Mouse (Mus musculus) MEL (cell line): ENCODE data around the gene Sbno2.

Experiments used
- CHD2 ChIP-seq: IDR thresholded peaks from 2 replicates; pipeline ENCODE4 v1.6.1; 2011; ENCODE audit warnings: low read length, improper control_type of control experiment
- CTCF ChIP-seq, 3 experiments: IDR thresholded peaks in 2 of 3; conservative IDR thresholded peaks in 1 of 3; 2 replicates each; pipeline ENCODE4 v1.5.1; 2011 to 2012; ENCODE audit warnings: low read length in 3 of 3, low read depth in 2 of 3, mild to moderate bottlenecking in 2 of 3, improper control_type of control experiment in 1 of 3, inconsistent platforms in 1 of 3, mixed read lengths in 1 of 3, moderate library complexity in 1 of 3; ENCODE audit not compliant: control insufficient read depth in 1 of 3, insufficient read depth in 1 of 3, poor library complexity in 1 of 3, severe bottlenecking in 1 of 3
- POLR2A ChIP-seq, 2 experiments: IDR thresholded peaks; 2 replicates each; pipeline ENCODE4 v1.6.1; 2011 to 2012; ENCODE audit warnings: low read length in 2 of 2, mild to moderate bottlenecking in 2 of 2, control low read depth in 1 of 2, improper control_type of control experiment in 1 of 2, low read depth in 1 of 2, moderate library complexity in 1 of 2; ENCODE audit not compliant: control insufficient read depth in 1 of 2, insufficient read depth in 1 of 2, poor library complexity in 1 of 2
- USF2 ChIP-seq, 2 experiments: IDR thresholded peaks; 2 replicates each; pipeline ENCODE4 v1.6.1; 2011 to 2012; ENCODE audit warnings: improper control_type of control experiment in 2 of 2, low read length in 2 of 2, borderline replicate concordance in 1 of 2, inconsistent platforms in 1 of 2, low read depth in 1 of 2, mild to moderate bottlenecking in 1 of 2; ENCODE audit not compliant: insufficient read depth in 1 of 2

DNA sequence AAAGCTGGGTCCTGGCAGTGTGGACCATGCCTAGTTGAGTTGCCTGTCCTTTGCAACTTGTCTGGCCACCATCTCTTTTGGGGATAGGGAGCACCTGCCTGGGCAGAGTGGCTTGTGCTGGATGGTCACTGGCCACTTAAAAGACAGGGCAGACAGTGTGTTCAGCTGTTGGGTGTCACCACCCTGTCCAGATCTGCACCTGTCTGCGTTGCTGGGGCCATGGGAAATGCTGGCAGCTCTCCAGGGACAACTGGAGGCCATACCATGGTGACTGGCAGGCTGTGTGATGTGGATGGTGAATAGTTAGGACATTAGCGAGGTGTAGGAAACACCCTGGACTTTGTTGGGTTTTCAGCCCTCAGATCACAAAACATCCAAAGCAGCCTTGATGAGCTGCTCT is 14.8 kb upstream of the Sbno2 start:
- no peak for TF ChIP-seq CTCF (IDR thresholded peaks at IDR 0.05 in 2 of 3, conservative IDR thresholded peaks at IDR 0.05 in 1 of 3; ENCODE audit: control insufficient read depth in 1 of 3, insufficient read depth in 1 of 3, low read depth in 2 of 3, low read length in 3 of 3, poor library complexity in 1 of 3, severe bottlenecking in 1 of 3)
- no peak; a peak in 1 of 4 replicates for TF ChIP-seq POLR2A (IDR thresholded peaks at IDR 0.05; ENCODE audit: control insufficient read depth in 1 of 2, insufficient read depth in 1 of 2, low read depth in 1 of 2, low read length in 2 of 2, poor library complexity in 1 of 2)
- no peak for TF ChIP-seq USF2 (IDR thresholded peaks at IDR 0.05; ENCODE audit: borderline replicate concordance in 1 of 2, insufficient read depth in 1 of 2, low read depth in 1 of 2, low read length in 2 of 2)
- no peak for TF ChIP-seq CHD2
